Mouse (Mus musculus): ENCODE results near the gene Llgl1. TPM values are rescaled to one million over a fixed set of nuclear protein-coding genes. Genes with fewer than 3 reads are reported as not detected.
A peak's percentile ranks its signal among the peaks of the same experiment; 100 is the strongest.

Gene Llgl1
- polyA plus RNA-seq, 1 experiment from 2014 or later, result 13.0 TPM

GRCm38 (mm10) chr11:60727392-60728140 is 28.0 kb downstream of the Llgl1 start:
- Histone ChIP-seq H3K4me3 (replicated peaks) (peak overlapping the region; percentile 91), H3K27ac (replicated peaks) (peak overlapping the region; percentile 80), H3K36me3 (replicated peaks) (peaks cover 25% of the 10 kb centered on the region), H3K4me1 (replicated peaks) (peaks cover 40% of the 10 kb centered on the region), H3K9me3 (replicated peaks) (no peaks in the 10 kb centered on the region), H3K27me3 (no peaks in the 10 kb centered on the region), H3K9ac (peak overlapping the region; percentile 82), H3K4me2 (peak overlapping the region; percentile 86)
- ATAC-seq (ENCODE audit: insufficient read depth), result peak; percentile 4; the same call in 1 of the 2 replicates
- WGBS (ENCODE audit: insufficient replicate concordance), result 5% methylated on average over 12 of the region's 12 CpGs

GRCm38 (mm10) chr11:60728260-60728761 is 28.8 kb downstream of the Llgl1 start, which contains the start of gene Mief2:
Gene Mief2, plus strand, starts transcription at chr11:60728398.
- ATAC-seq (ENCODE audit: insufficient read depth), result peak; percentile 85
- Histone ChIP-seq H3K36me3 (replicated peaks) (peaks cover 19% of the 10 kb centered on the region), H3K4me1 (replicated peaks) (peaks cover 40% of the 10 kb centered on the region), H3K27me3 (no peaks in the 10 kb centered on the region), H3K4me2 (peak within 1 kb of the TSS; percentile 86), H3K4me3 (replicated peaks) (peak within 1 kb of the TSS; percentile 91), H3K9ac (peak within 1 kb of the TSS; percentile 82), H3K27ac (replicated peaks) (peak within 1 kb of the TSS; percentile 80), H3K9me3 (replicated peaks) (no peaks in the 10 kb centered on the region)
- WGBS (ENCODE audit: insufficient replicate concordance), result under 1% methylated on average over 44 of the region's 44 CpGs

- Histone ChIP-seq H3K9me3 (replicated peaks) (no peaks in the 10 kb centered on the region), H3K4me2 (peak overlapping the region; percentile 86), H3K4me3 (replicated peaks) (peak overlapping the region; percentile 91), H3K27me3 (no peaks in the 10 kb centered on the region), H3K27ac (replicated peaks) (peak overlapping the region; percentile 80; the same call in 1 of the 2 replicates), H3K36me3 (replicated peaks) (peaks cover 10% of the 10 kb centered on the region; the same call in 1 of the 2 replicates), H3K9ac (peak overlapping the region; percentile 35; the same call in 1 of the 2 replicates), H3K4me1 (replicated peaks) (peaks cover 40% of the 10 kb centered on the region)
- ATAC-seq (ENCODE audit: insufficient read depth), result no peak
- WGBS (ENCODE audit: insufficient replicate concordance), result 70% methylated on average over 6 of the region's 6 CpGs
These were observed 29.7 kb downstream of the Llgl1 start for GRCm38 (mm10) chr11:60729217-60729641.

- H3K4me1 ChIP-seq (replicated peaks), result peaks cover 40% of the 10 kb centered on the region
- no peak overlapping the region for H3K9ac ChIP-seq
- 69% methylated on average over 9 of the region's 9 CpGs for WGBS (ENCODE audit: insufficient replicate concordance)
- ATAC-seq (ENCODE audit: insufficient read depth), result no peak
- H3K4me2 ChIP-seq, result no peak overlapping the region
- H3K36me3 ChIP-seq (replicated peaks), result 0 out of 2 replicates have a peak, but pooled peaks cover 2% of the 10 kb centered on the region
- H3K4me3 ChIP-seq (replicated peaks), result no peak overlapping the region
- no peak overlapping the region for H3K27ac ChIP-seq (replicated peaks)
- no peaks in the 10 kb centered on the region for H3K9me3 ChIP-seq (replicated peaks)
- H3K27me3 ChIP-seq, result no peaks in the 10 kb centered on the region
These were observed 30.6 kb downstream of the Llgl1 start for GRCm38 (mm10) chr11:60730169-60730568.

GRCm38 (mm10) chr11:60731251-60731650 is 31.7 kb downstream of the Llgl1 start:
- Histone ChIP-seq H3K4me1 (replicated peaks) (peaks cover 36% of the 10 kb centered on the region), H3K9ac (no peak overlapping the region), H3K27me3 (no peaks in the 10 kb centered on the region), H3K4me2 (no peak overlapping the region), H3K27ac (replicated peaks) (no peak overlapping the region), H3K4me3 (replicated peaks) (no peak overlapping the region), H3K9me3 (replicated peaks) (no peaks in the 10 kb centered on the region), H3K36me3 (replicated peaks) (0 out of 2 replicates have a peak, but pooled peaks cover 2% of the 10 kb centered on the region)
- 84% methylated on average over 14 of the region's 14 CpGs for WGBS (ENCODE audit: insufficient replicate concordance)
- no peak for ATAC-seq (ENCODE audit: insufficient read depth)

- Histone ChIP-seq H3K9me3 (replicated peaks) (no peaks in the 10 kb centered on the region), H3K4me1 (replicated peaks) (peaks cover 22% of the 10 kb centered on the region), H3K4me3 (replicated peaks) (no peak overlapping the region), H3K4me2 (no peak overlapping the region), H3K27ac (replicated peaks) (no peak overlapping the region), H3K27me3 (no peaks in the 10 kb centered on the region), H3K9ac (no peak overlapping the region), H3K36me3 (replicated peaks) (0 out of 2 replicates have a peak, but pooled peaks cover 4% of the 10 kb centered on the region)
- WGBS (ENCODE audit: insufficient replicate concordance), result 57% methylated on average over 2 of the region's 2 CpGs
- no peak for ATAC-seq (ENCODE audit: insufficient read depth)
These were observed 34.7 kb downstream of the Llgl1 start for GRCm38 (mm10) chr11:60734206-60734605.

- no peak overlapping the region for H3K27ac ChIP-seq (replicated peaks)
- H3K27me3 ChIP-seq, result no peaks in the 10 kb centered on the region
- peaks cover 12% of the 10 kb centered on the region; the same call in 1 of the 2 replicates for H3K36me3 ChIP-seq (replicated peaks)
- ATAC-seq (ENCODE audit: insufficient read depth), result no peak
- H3K9ac ChIP-seq, result no peak overlapping the region
- 72% methylated on average over 5 of the region's 5 CpGs for WGBS (ENCODE audit: insufficient replicate concordance)
- no peak overlapping the region for H3K4me2 ChIP-seq
- H3K4me3 ChIP-seq (replicated peaks), result no peak overlapping the region
- peaks cover 13% of the 10 kb centered on the region; the same call in 1 of the 2 replicates for H3K4me1 ChIP-seq (replicated peaks)
- no peaks in the 10 kb centered on the region for H3K9me3 ChIP-seq (replicated peaks)
These were observed 35.7 kb downstream of the Llgl1 start for GRCm38 (mm10) chr11:60735191-60735590.

GRCm38 (mm10) chr11:60736491-60736890 is 37.0 kb downstream of the Llgl1 start:
- 61% methylated on average over 3 of the region's 3 CpGs for WGBS (ENCODE audit: insufficient replicate concordance)

GRCm38 (mm10) chr11:60737450-60737849 is 37.9 kb downstream of the Llgl1 start:
- Histone ChIP-seq H3K4me2 (no peak overlapping the region), H3K36me3 (replicated peaks) (peaks cover 32% of the 10 kb centered on the region), H3K9ac (no peak overlapping the region), H3K4me1 (replicated peaks) (peaks cover 13% of the 10 kb centered on the region; the same call in 1 of the 2 replicates), H3K27me3 (no peaks in the 10 kb centered on the region), H3K9me3 (replicated peaks) (no peaks in the 10 kb centered on the region), H3K4me3 (replicated peaks) (no peak overlapping the region), H3K27ac (replicated peaks) (0 out of 2 replicates have a peak overlapping the region, but pooled peaks have one; percentile 33)
- 0 out of 2 replicates have a peak, but pooled peaks have one; percentile 49 for ATAC-seq (ENCODE audit: insufficient read depth)

More at GRCm38 (mm10) chr11:60736491-60736890, 37.0 kb downstream of the Llgl1 start:
- H3K36me3 ChIP-seq (replicated peaks), result peaks cover 22% of the 10 kb centered on the region
- no peak overlapping the region for H3K9ac ChIP-seq
- no peaks in the 10 kb centered on the region for H3K27me3 ChIP-seq
- no peak overlapping the region for H3K4me2 ChIP-seq
- no peak overlapping the region for H3K4me3 ChIP-seq (replicated peaks)
- H3K9me3 ChIP-seq (replicated peaks), result no peaks in the 10 kb centered on the region
- H3K4me1 ChIP-seq (replicated peaks), result peaks cover 13% of the 10 kb centered on the region; the same call in 1 of the 2 replicates
- no peak for ATAC-seq (ENCODE audit: insufficient read depth)
- H3K27ac ChIP-seq (replicated peaks), result no peak overlapping the region

GRCm38 (mm10) chr11:60740321-60740720 is 40.8 kb downstream of the Llgl1 start:
- Histone ChIP-seq H3K9ac (no peak overlapping the region), H3K9me3 (replicated peaks) (no peaks in the 10 kb centered on the region), H3K4me1 (replicated peaks) (peaks cover 13% of the 10 kb centered on the region; the same call in 1 of the 2 replicates), H3K4me3 (replicated peaks) (no peak overlapping the region), H3K27ac (replicated peaks) (no peak overlapping the region), H3K27me3 (no peaks in the 10 kb centered on the region), H3K4me2 (no peak overlapping the region), H3K36me3 (replicated peaks) (peaks cover 55% of the 10 kb centered on the region)
- WGBS (ENCODE audit: insufficient replicate concordance), result 76% methylated on average over 3 of the region's 3 CpGs
- no peak for ATAC-seq (ENCODE audit: insufficient read depth)

GRCm38 (mm10) chr11:60755570-60755969 is 56.0 kb downstream of the Llgl1 start:
- H3K4me3 ChIP-seq (replicated peaks), result no peak overlapping the region
- no peak overlapping the region for H3K4me2 ChIP-seq
- WGBS (ENCODE audit: insufficient replicate concordance), result 83% methylated on average over 7 of the region's 7 CpGs
- H3K4me1 ChIP-seq (replicated peaks), result no peaks in the 10 kb centered on the region
- no peaks in the 10 kb centered on the region for H3K27me3 ChIP-seq
- H3K9ac ChIP-seq, result no peak overlapping the region
- no peak for ATAC-seq (ENCODE audit: insufficient read depth)
- no peaks in the 10 kb centered on the region for H3K9me3 ChIP-seq (replicated peaks)
- H3K36me3 ChIP-seq (replicated peaks), result peaks cover 84% of the 10 kb centered on the region
- no peak overlapping the region for H3K27ac ChIP-seq (replicated peaks)

All from liver, embryonic 15.5 days (tissue).